Mouse (Mus musculus): Measurements from ENCODE around the gene Trim23. TPM values are rescaled to one million over a fixed set of nuclear protein-coding genes. Genes with fewer than 3 reads are reported as not detected.
"Not testable (repeated sequence)": the region's sequence is repeated elsewhere in the genome, so short reads cannot be mapped to it uniquely, and the experiment has no call there.

The Trim23 gene
- polyA plus RNA-seq, 1 experiment from 2014 or later, result 9.1 TPM

- Histone ChIP-seq H3K9ac (ENCODE audit: low read depth, low read length) (no peak overlapping the region), H3K4me2 (ENCODE audit: low read depth, low read length) (no peak overlapping the region), H3K27me3 (ENCODE audit: control insufficient read depth, insufficient read depth, low read depth, low read length) (no peaks in the 10 kb centered on the region), H3K9me3 (replicated peaks; ENCODE audit: control insufficient read depth, low read length) (no peaks in the 10 kb centered on the region), H3K36me3 (ENCODE audit: control insufficient read depth, insufficient read depth) (peaks cover 3% of the 10 kb centered on the region; the same call in 1 of the 2 replicates), H3K4me3 (ENCODE audit: low read depth, low read length) (no peak overlapping the region), H3K4me1 (ENCODE audit: control insufficient read depth, low read depth, low read length) (peaks cover 12% of the 10 kb centered on the region), H3K27ac (ENCODE audit: low read length) (no peak overlapping the region)
- ATAC-seq (ENCODE audit: low read depth), result no peak
- WGBS (ENCODE audit: insufficient replicate concordance), result 85% methylated on average over 5 of the region's 5 CpGs
Measured at GRCm38 (mm10) chr13:104171711-104172110, 6.9 kb upstream of the Trim23 start.

- ATAC-seq (ENCODE audit: low read depth), result peak; percentile 53; the same call in 1 of the 2 replicates
- peaks cover 14% of the 10 kb centered on the region for H3K4me1 ChIP-seq (ENCODE audit: control insufficient read depth, low read depth, low read length)
- H3K9ac ChIP-seq (ENCODE audit: low read depth, low read length), result no peak overlapping the region
- H3K9me3 ChIP-seq (replicated peaks; ENCODE audit: control insufficient read depth, low read length), result no peaks in the 10 kb centered on the region
- no peak overlapping the region for H3K27ac ChIP-seq (ENCODE audit: low read length)
- H3K4me3 ChIP-seq (ENCODE audit: low read depth, low read length), result no peak overlapping the region
- no peaks in the 10 kb centered on the region; the same call in 1 of the 2 replicates for H3K36me3 ChIP-seq (ENCODE audit: control insufficient read depth, insufficient read depth)
- no peaks in the 10 kb centered on the region for H3K27me3 ChIP-seq (ENCODE audit: control insufficient read depth, insufficient read depth, low read depth, low read length)
- no peak overlapping the region for H3K4me2 ChIP-seq (ENCODE audit: low read depth, low read length)
Measured at GRCm38 (mm10) chr13:104172498-104172897, 6.1 kb upstream of the Trim23 start.

DNA sequence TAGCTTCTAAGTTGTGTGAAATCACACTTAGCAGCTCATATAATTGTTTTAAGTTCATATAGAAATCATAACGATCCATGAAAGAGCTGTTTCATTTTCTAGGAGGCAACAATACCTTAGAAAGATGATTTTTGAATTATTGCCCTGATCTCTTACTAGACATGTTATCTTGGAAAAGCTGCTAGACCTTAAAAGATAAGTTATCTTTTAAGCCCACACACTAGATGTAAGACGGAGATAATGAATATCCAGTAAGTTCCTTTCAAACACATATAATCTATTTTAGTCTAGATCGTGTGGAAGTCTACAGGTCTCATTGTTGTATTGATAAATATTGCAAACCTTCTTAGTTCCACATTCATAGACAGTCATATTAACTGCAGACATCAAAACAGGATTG is 1.7 kb upstream of the Trim23 start:
- WGBS (ENCODE audit: insufficient replicate concordance), result 32% methylated on average over 3 of the region's 3 CpGs
- H3K9ac ChIP-seq (ENCODE audit: low read depth, low read length), result peak overlapping the region; percentile 41
- H3K9me3 ChIP-seq (replicated peaks; ENCODE audit: control insufficient read depth, low read length), result no peaks in the 10 kb centered on the region
- H3K27ac ChIP-seq (ENCODE audit: low read length), result no peak overlapping the region
- no peak for ATAC-seq (ENCODE audit: low read depth)
- H3K27me3 ChIP-seq (ENCODE audit: control insufficient read depth, insufficient read depth, low read depth, low read length), result no peaks in the 10 kb centered on the region
- peak overlapping the region; percentile 84 for H3K4me2 ChIP-seq (ENCODE audit: low read depth, low read length)
- no peaks in the 10 kb centered on the region; the same call in 1 of the 2 replicates for H3K36me3 ChIP-seq (ENCODE audit: control insufficient read depth, insufficient read depth)
- peak overlapping the region; percentile 62 for H3K4me3 ChIP-seq (ENCODE audit: low read depth, low read length)
- H3K4me1 ChIP-seq (ENCODE audit: control insufficient read depth, low read depth, low read length), result peaks cover 14% of the 10 kb centered on the region

DNA sequence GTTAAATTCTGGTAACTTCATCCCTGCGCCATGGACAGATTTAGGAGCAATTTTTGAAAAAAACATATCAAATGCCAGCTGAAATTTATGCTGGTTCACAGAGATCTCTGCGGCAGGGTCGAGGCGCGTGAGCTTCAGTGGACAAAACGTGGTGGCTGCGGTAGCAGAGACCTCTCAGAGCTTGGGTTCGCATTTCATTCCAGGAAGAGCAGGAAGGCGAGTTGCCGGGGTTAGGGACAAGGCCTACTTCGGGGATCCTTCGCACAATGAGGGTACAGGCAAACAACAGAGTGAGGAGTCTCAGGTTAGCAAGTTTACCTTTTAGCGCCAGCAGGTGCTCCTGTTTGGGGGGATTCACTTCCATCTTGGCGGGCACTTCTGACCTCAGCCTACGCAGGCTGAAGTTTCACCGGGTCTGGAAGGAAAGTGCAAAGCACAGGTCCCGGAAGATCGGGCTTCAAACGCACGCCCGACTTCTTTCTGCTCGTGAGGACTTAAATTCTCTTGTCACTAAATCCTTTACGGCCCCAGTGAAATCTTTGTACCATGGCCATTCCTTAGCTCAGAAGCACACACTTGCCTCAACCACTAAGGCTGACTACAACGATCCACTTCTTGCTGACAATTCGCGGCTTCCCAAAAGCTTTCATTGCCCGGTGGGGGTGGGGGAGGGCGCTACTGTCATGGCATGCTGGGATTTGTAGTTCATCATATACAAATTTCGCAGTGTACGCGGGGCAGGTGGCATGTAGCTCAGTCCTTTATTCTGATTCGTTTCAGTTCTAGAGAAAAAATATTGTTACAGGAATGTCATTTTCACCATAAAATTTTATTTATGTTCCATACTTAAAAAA is 574 bp upstream of the Trim23 start, which contains the start of gene Trappc13:
Gene Trappc13 (minus strand): TSS at position 674 of the 854 bp plus-strand sequence.
- H3K4me1 ChIP-seq (ENCODE audit: control insufficient read depth, low read depth, low read length), result peaks cover 10% of the 10 kb centered on the region
- WGBS (ENCODE audit: insufficient replicate concordance), result under 1% methylated on average over 32 of the region's 32 CpGs
- peak within 1 kb of the TSS; percentile 96 for H3K27ac ChIP-seq (ENCODE audit: low read length)
- no peaks in the 10 kb centered on the region; the same call in 1 of the 2 replicates for H3K36me3 ChIP-seq (ENCODE audit: control insufficient read depth, insufficient read depth)
- ATAC-seq (ENCODE audit: low read depth), result peak; percentile 82
- H3K4me3 ChIP-seq (ENCODE audit: low read depth, low read length), result peak within 1 kb of the TSS; percentile 98
- H3K9me3 ChIP-seq (replicated peaks; ENCODE audit: control insufficient read depth, low read length), result no peaks in the 10 kb centered on the region
- peak within 1 kb of the TSS; percentile 97 for H3K9ac ChIP-seq (ENCODE audit: low read depth, low read length)
- H3K4me2 ChIP-seq (ENCODE audit: low read depth, low read length), result peak within 1 kb of the TSS; percentile 84
- no peaks in the 10 kb centered on the region for H3K27me3 ChIP-seq (ENCODE audit: control insufficient read depth, insufficient read depth, low read depth, low read length)

DNA sequence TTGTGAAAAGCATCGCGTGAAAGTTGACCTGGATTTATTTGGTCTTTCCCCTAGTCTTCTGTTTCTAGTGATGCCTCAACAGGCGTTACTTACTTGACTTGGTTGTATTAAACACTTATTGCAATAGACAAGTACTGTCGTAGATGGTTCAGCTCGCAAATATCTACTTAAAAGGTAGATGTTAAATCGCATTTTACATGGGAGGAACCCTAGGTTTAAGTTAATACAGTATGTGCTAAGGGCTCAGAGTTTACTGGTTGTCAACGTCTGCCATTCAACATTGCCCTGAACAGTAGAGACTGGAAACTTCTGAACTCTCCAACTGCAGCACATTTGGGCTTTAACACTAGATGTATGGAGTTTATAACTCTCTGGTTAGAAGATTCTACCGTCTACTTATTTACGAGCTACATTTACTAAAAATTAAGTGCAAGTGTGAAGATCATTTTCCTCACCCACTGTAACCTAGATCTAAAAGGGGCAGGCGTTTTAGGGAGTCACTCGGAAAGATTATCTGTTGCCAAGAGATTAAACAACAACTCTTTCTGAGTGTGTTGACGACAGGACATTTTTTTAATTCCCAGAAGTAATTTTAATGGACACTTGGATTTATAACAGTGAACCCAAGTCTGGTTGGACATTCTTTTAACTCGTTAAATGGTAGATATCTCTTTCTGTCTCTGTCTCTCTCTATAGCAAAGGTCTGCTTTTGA is 735 bp downstream of the Trim23 start:
- 5% methylated on average over 13 of the region's 13 CpGs for WGBS (ENCODE audit: insufficient replicate concordance)
- no peak for ATAC-seq (ENCODE audit: low read depth)

DNA sequence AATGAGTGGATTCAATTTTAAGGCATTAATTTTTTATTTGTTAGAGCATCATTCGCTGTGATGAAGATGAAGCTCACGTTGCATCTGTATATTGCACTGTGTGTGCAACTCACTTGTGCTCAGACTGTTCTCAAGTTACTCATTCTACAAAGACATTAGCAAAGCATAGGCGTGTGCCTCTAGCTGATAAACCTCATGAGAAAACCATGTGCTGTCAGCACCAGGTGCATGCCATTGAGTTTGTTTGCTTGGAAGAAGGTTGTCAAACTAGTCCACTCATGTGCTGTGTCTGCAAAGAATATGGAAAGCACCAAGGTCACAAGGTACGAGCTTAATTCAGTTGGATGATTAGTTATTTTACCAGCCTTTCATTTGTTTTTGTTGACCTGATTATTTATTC is 8.8 kb downstream of the Trim23 start:
- Histone ChIP-seq H3K27ac (ENCODE audit: low read length) (no peak overlapping the region), H3K36me3 (ENCODE audit: control insufficient read depth, insufficient read depth) (peaks cover 13% of the 10 kb centered on the region), H3K9me3 (replicated peaks; ENCODE audit: control insufficient read depth, low read length) (no peaks in the 10 kb centered on the region), H3K27me3 (ENCODE audit: control insufficient read depth, insufficient read depth, low read depth, low read length) (no peaks in the 10 kb centered on the region), H3K4me2 (ENCODE audit: low read depth, low read length) (no peak overlapping the region), H3K4me3 (ENCODE audit: low read depth, low read length) (no peak overlapping the region), H3K9ac (ENCODE audit: low read depth, low read length) (no peak overlapping the region), H3K4me1 (ENCODE audit: control insufficient read depth, low read depth, low read length) (no peaks in the 10 kb centered on the region)
- WGBS (ENCODE audit: insufficient replicate concordance), result 81% methylated on average over 4 of the region's 4 CpGs
- ATAC-seq (ENCODE audit: low read depth), result no peak

More for the DNA sequence above, 735 bp downstream of the Trim23 start:
- Histone ChIP-seq H3K4me3 (ENCODE audit: low read depth, low read length) (peak overlapping the region; percentile 98), H3K27ac (ENCODE audit: low read length) (peak overlapping the region; percentile 96), H3K27me3 (ENCODE audit: control insufficient read depth, insufficient read depth, low read depth, low read length) (no peaks in the 10 kb centered on the region), H3K9me3 (replicated peaks; ENCODE audit: control insufficient read depth, low read length) (no peaks in the 10 kb centered on the region), H3K4me2 (ENCODE audit: low read depth, low read length) (peak overlapping the region; percentile 61), H3K4me1 (ENCODE audit: control insufficient read depth, low read depth, low read length) (peaks cover 6% of the 10 kb centered on the region), H3K9ac (ENCODE audit: low read depth, low read length) (peak overlapping the region; percentile 97), H3K36me3 (ENCODE audit: control insufficient read depth, insufficient read depth) (no peaks in the 10 kb centered on the region; the same call in 1 of the 2 replicates)

DNA sequence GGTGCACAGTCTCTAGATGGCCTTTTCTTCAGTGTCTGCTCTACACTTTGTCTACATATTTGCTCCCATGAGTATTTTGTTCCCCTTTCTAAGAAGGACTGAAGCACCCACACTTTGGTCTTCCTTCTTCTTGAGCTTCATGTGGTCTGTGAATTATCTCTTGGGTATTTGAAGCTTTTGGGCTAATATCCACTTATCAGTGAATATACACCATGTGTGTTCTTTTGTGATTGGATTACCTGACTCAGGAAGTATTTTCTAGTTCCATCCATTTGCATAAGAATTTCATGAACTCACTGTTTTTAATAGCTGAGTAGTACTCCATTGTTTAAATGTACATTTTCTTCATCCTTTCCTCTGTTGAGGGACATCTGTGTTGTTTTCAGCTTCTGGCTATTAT is 17.3 kb downstream of the Trim23 start:
- not testable (repeated sequence) for H3K4me1 ChIP-seq (ENCODE audit: control insufficient read depth, low read depth, low read length); H3K27me3 ChIP-seq (ENCODE audit: control insufficient read depth, insufficient read depth, low read depth, low read length); H3K4me3 ChIP-seq (ENCODE audit: low read depth, low read length); H3K9ac ChIP-seq (ENCODE audit: low read depth, low read length); H3K36me3 ChIP-seq (ENCODE audit: control insufficient read depth, insufficient read depth); H3K9me3 ChIP-seq (replicated peaks; ENCODE audit: control insufficient read depth, low read length); H3K4me2 ChIP-seq (ENCODE audit: low read depth, low read length); H3K27ac ChIP-seq (ENCODE audit: low read length); ATAC-seq (ENCODE audit: low read depth)

DNA sequence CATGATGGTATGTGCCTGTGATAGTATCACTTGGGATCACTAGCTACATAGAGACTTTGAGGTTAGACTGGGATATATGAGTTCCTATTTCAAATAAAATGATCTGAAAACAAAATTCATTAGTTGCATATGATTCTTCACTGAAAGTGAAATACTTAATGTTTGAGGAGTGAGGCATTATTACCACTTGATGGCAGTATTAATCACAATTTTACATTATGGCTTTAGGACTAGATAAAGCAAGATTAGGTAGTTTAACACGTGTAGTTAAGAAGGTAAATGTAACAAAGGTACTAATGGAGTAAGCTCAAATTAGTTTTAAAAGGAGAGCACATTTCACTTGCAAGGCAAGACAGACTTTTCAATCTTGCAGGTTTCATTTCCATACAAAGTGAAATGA is 25.7 kb downstream of the Trim23 start:
- Histone ChIP-seq H3K4me3 (ENCODE audit: low read depth, low read length) (no peak overlapping the region), H3K36me3 (ENCODE audit: control insufficient read depth, insufficient read depth) (peaks cover 19% of the 10 kb centered on the region), H3K27ac (ENCODE audit: low read length) (no peak overlapping the region), H3K9ac (ENCODE audit: low read depth, low read length) (no peak overlapping the region), H3K4me1 (ENCODE audit: control insufficient read depth, low read depth, low read length) (no peaks in the 10 kb centered on the region), H3K9me3 (replicated peaks; ENCODE audit: control insufficient read depth, low read length) (no peaks in the 10 kb centered on the region), H3K27me3 (ENCODE audit: control insufficient read depth, insufficient read depth, low read depth, low read length) (no peaks in the 10 kb centered on the region), H3K4me2 (ENCODE audit: low read depth, low read length) (no peak overlapping the region)
- no peak for ATAC-seq (ENCODE audit: low read depth)
- 46% methylated on average over 1 of the region's 1 CpGs for WGBS (ENCODE audit: insufficient replicate concordance)

GRCm38 (mm10) chr13:104227478-104227877 is 48.9 kb downstream of the Trim23 start:
- H3K9ac ChIP-seq (ENCODE audit: low read depth, low read length), result peak overlapping the region; percentile 70
- H3K27ac ChIP-seq (ENCODE audit: low read length), result peak overlapping the region; percentile 89
- H3K4me3 ChIP-seq (ENCODE audit: low read depth, low read length), result peak overlapping the region; percentile 63
- no peaks in the 10 kb centered on the region for H3K9me3 ChIP-seq (replicated peaks; ENCODE audit: control insufficient read depth, low read length)
- H3K4me2 ChIP-seq (ENCODE audit: low read depth, low read length), result peak overlapping the region; percentile 88
- WGBS (ENCODE audit: insufficient replicate concordance), result 17% methylated on average over 3 of the region's 3 CpGs
- no peaks in the 10 kb centered on the region for H3K27me3 ChIP-seq (ENCODE audit: control insufficient read depth, insufficient read depth, low read depth, low read length)
- peaks cover 9% of the 10 kb centered on the region; the same call in 1 of the 2 replicates for H3K36me3 ChIP-seq (ENCODE audit: control insufficient read depth, insufficient read depth)
- H3K4me1 ChIP-seq (ENCODE audit: control insufficient read depth, low read depth, low read length), result peaks cover 8% of the 10 kb centered on the region
- ATAC-seq (ENCODE audit: low read depth), result no peak

Data from liver, embryonic 16.5 days (tissue).